9 mouse cellular contexts compared by ENCODE assay signal in the genomic region with DNA sequence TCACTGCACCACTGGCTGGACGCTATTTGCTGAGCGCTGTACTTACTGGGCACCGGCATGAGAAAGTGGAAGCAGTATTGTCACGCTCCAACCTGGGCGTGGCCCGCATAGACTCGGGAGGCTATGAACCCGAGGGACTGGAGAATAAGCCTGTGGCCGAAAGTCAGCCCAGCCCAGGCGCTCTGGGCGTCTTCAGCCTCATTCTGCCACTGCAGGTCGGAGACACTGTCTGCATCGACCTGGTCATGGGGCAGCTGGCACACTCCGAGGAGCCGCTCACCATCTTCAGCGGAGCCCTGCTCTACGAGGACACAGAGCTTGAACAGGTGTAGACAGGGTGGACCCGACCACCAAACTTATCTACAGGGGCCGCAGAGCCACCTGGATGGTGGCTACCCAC. TPM values are rescaled to one million over a fixed set of nuclear protein-coding genes. Genes with fewer than 3 reads are reported as not detected.
DNase-seq lines count a peak whose midpoint lies in the region; ATAC-seq lines count a peak whose summit lies in the region.
"Had no signal": no experiment of that assay in that cellular context is flagged by ENCODE, and none has a peak within 500 bp of the region (broad histone marks: within the 10 kb centered on the region; RNA-seq: fewer than 3 reads in every experiment).

No protein-coding gene starts in this region.

- peak overlapping the region; percentile 79 for H3K4me2 ChIP-seq in heart, embryonic 13.5 days
- H3K4me2 ChIP-seq in limb, embryonic 12.5 days = no peak overlapping the region; the same call in 1 of the 2 replicates
- H3K4me2 ChIP-seq in neural tube, embryonic 15.5 days = peak overlapping the region; percentile 91

- ATAC-seq in heart, embryonic 13.5 days (ENCODE audit: extremely low read depth, insufficient number of reproducible peaks, low FRiP score, low TSS enrichment) = no peak
- ATAC-seq in limb, embryonic 12.5 days (ENCODE audit: insufficient number of reproducible peaks, insufficient read depth, low FRiP score, low TSS enrichment, low read depth) = peak; percentile 7; the same call in 1 of the 2 replicates
- no peak for ATAC-seq in neural tube, embryonic 15.5 days (ENCODE audit: low FRiP score)
- no peak for ATAC-seq in megakaryocyte-erythroid progenitor cell, adult 5-6 weeks (replicated peaks; ENCODE audit: low FRiP score, low TSS enrichment, poor library complexity, severe bottlenecking)

- H3K27me3 ChIP-seq in heart, embryonic 13.5 days (replicated peaks) = peaks cover 2% of the 10 kb centered on the region; the same call in 1 of the 2 replicates
- H3K27me3 ChIP-seq in limb, embryonic 12.5 days = no peaks in the 10 kb centered on the region
- no peaks in the 10 kb centered on the region for H3K27me3 ChIP-seq in neural tube, embryonic 15.5 days (replicated peaks)

- H3K27ac ChIP-seq in heart, embryonic 13.5 days (replicated peaks) = no peak overlapping the region
- peak overlapping the region; percentile 64; the same call in 1 of the 2 replicates for H3K27ac ChIP-seq in limb, embryonic 12.5 days
- no peak overlapping the region for H3K27ac ChIP-seq in neural tube, embryonic 15.5 days (replicated peaks)

- peaks cover 46% of the 10 kb centered on the region for H3K36me3 ChIP-seq in heart, embryonic 13.5 days
- peaks cover 47% of the 10 kb centered on the region for H3K36me3 ChIP-seq in limb, embryonic 12.5 days
- no peaks in the 10 kb centered on the region for H3K36me3 ChIP-seq in neural tube, embryonic 15.5 days

- peak overlapping the region; percentile 61; the same call in 1 of the 2 replicates for H3K9ac ChIP-seq in heart, embryonic 13.5 days
- H3K9ac ChIP-seq in limb, embryonic 12.5 days (replicated peaks) = no peak overlapping the region
- no peak overlapping the region for H3K9ac ChIP-seq in neural tube, embryonic 15.5 days (replicated peaks)

- 61% methylated on average over 19 of the region's 19 CpGs for whole genome bisulfite sequencing in heart, embryonic 13.5 days
- WGBS in limb, embryonic 12.5 days = 68% methylated on average over 19 of the region's 19 CpGs
- WGBS in neural tube, embryonic 15.5 days = 61% methylated on average over 19 of the region's 19 CpGs

- H3K4me1 ChIP-seq in heart, embryonic 13.5 days = peaks cover 54% of the 10 kb centered on the region
- peaks cover 60% of the 10 kb centered on the region for H3K4me1 ChIP-seq in limb, embryonic 12.5 days (replicated peaks)
- peaks cover 37% of the 10 kb centered on the region for H3K4me1 ChIP-seq in neural tube, embryonic 15.5 days

- DNase-seq in layer of hippocampus, adult 11-12 months (ENCODE audit: low spot score) = peak; percentile 40
- DNase-seq in layer of hippocampus, postnatal 25 days (ENCODE audit: extremely low spot score in 1 of 2, low spot score in 1 of 2) = no peak
- no peak for DNase-seq in retina, embryonic 14.5 days (ENCODE audit: low spot score)
- no peak for DNase-seq in right cerebral cortex, postnatal 10 days (ENCODE audit: low spot score in 2 of 2)

- no peaks in the 10 kb centered on the region for H3K9me3 ChIP-seq in heart, embryonic 13.5 days
- no peaks in the 10 kb centered on the region for H3K9me3 ChIP-seq in limb, embryonic 12.5 days
- H3K9me3 ChIP-seq in neural tube, embryonic 15.5 days (replicated peaks) = no peaks in the 10 kb centered on the region

- 0 out of 2 replicates have a peak overlapping the region, but pooled peaks have one; percentile 64 for H3K4me3 ChIP-seq in heart, embryonic 13.5 days
- H3K4me3 ChIP-seq in limb, embryonic 12.5 days (replicated peaks) = 0 out of 2 replicates have a peak overlapping the region, but pooled peaks have one; percentile 46
- no peak overlapping the region for H3K4me3 ChIP-seq in neural tube, embryonic 15.5 days (replicated peaks)

RNA-seq across cellular contexts. Expression of a gene that starts 0.6 kb away (rescaled TPM):
- total RNA-seq in layer of hippocampus, postnatal 25 days (2021) = 10 to 100 TPM; 12.3 to 15.5 TPM
- 10.2 and 11.7 TPM in 2 replicates for polyA plus RNA-seq in heart, embryonic 13.5 days (2015; fragmentation: Nextera tagmentation; extraction: Ambion mirVana)
- polyA plus RNA-seq in limb, embryonic 12.5 days (2016; fragmentation: Nextera tagmentation; extraction: Ambion mirVana) = 11.7 and 14.6 TPM in 2 replicates
- 12.7 and 17.0 TPM in 2 replicates for polyA plus RNA-seq in neural tube, embryonic 15.5 days (2015; fragmentation: Nextera tagmentation; extraction: Ambion mirVana)
- total RNA-seq in megakaryocyte-erythroid progenitor cell, adult 5-6 weeks (2014; fragmentation: Nextera tagmentation) = 80.4 and 113 TPM in 2 replicates
- total RNA-seq in megakaryocyte-erythroid progenitor cell, adult 5-6 weeks (2017) = 64.4 and 90.0 TPM in 2 replicates

RNA-seq across cellular contexts. Expression of a gene that starts 7.4 kb away (rescaled TPM):
- 1 to 10 TPM; 2.5 to 3.4 TPM for total RNA-seq in layer of hippocampus, postnatal 25 days (2021)
- polyA plus RNA-seq in heart, embryonic 13.5 days (2015; fragmentation: Nextera tagmentation; extraction: Ambion mirVana) = 166 and 168 TPM in 2 replicates
- polyA plus RNA-seq in limb, embryonic 12.5 days (2016; fragmentation: Nextera tagmentation; extraction: Ambion mirVana) = 221 and 225 TPM in 2 replicates
- polyA plus RNA-seq in neural tube, embryonic 15.5 days (2015; fragmentation: Nextera tagmentation; extraction: Ambion mirVana) = 24.5 and 52.1 TPM in 2 replicates
- total RNA-seq in megakaryocyte-erythroid progenitor cell, adult 5-6 weeks (2014; fragmentation: Nextera tagmentation) = 13.5 and 18.9 TPM in 2 replicates
- total RNA-seq in megakaryocyte-erythroid progenitor cell, adult 5-6 weeks (2017) = 5.7 and 10.3 TPM in 2 replicates

RNA-seq across cellular contexts. Expression of a gene that starts 13.0 kb away (rescaled TPM):
- 100 to 1,000 TPM in 1 of 2 experiments, 10 to 100 TPM in 1; 92.7 to 101 TPM for total RNA-seq in layer of hippocampus, postnatal 25 days (2021)
- polyA plus RNA-seq in heart, embryonic 13.5 days (2015; fragmentation: Nextera tagmentation; extraction: Ambion mirVana) = 421 and 441 TPM in 2 replicates
- polyA plus RNA-seq in limb, embryonic 12.5 days (2016; fragmentation: Nextera tagmentation; extraction: Ambion mirVana) = 351 and 355 TPM in 2 replicates
- polyA plus RNA-seq in neural tube, embryonic 15.5 days (2015; fragmentation: Nextera tagmentation; extraction: Ambion mirVana) = 244 and 282 TPM in 2 replicates
- total RNA-seq in megakaryocyte-erythroid progenitor cell, adult 5-6 weeks (2014; fragmentation: Nextera tagmentation) = 270 and 300 TPM in 2 replicates
- total RNA-seq in megakaryocyte-erythroid progenitor cell, adult 5-6 weeks (2017) = 278 and 305 TPM in 2 replicates

RNA-seq across cellular contexts. Expression of a gene that starts 24.8 kb away (rescaled TPM):
- total RNA-seq in layer of hippocampus, postnatal 25 days (2021) = 10 to 100 TPM; 14.5 to 16.7 TPM
- 3.9 and 4.7 TPM in 2 replicates for polyA plus RNA-seq in heart, embryonic 13.5 days (2015; fragmentation: Nextera tagmentation; extraction: Ambion mirVana)
- 4.1 and 4.4 TPM in 2 replicates for polyA plus RNA-seq in limb, embryonic 12.5 days (2016; fragmentation: Nextera tagmentation; extraction: Ambion mirVana)
- polyA plus RNA-seq in neural tube, embryonic 15.5 days (2015; fragmentation: Nextera tagmentation; extraction: Ambion mirVana) = 68.9 and 80.2 TPM in 2 replicates
- total RNA-seq in megakaryocyte-erythroid progenitor cell, adult 5-6 weeks (2014; fragmentation: Nextera tagmentation) = 0.35 TPM in 1 of 2 replicates, not detected in the other
- 0.46 TPM in 1 of 2 replicates, not detected in the other for total RNA-seq in megakaryocyte-erythroid progenitor cell, adult 5-6 weeks (2017)
- total RNA-seq: hematopoietic stem cell, adult 5-6 weeks had no signal

RNA-seq across cellular contexts. Expression of a gene that starts 32.1 kb away (rescaled TPM):
- 10 to 100 TPM; 13.0 to 14.5 TPM for total RNA-seq in layer of hippocampus, postnatal 25 days (2021)
- 9.9 and 11.5 TPM in 2 replicates for polyA plus RNA-seq in heart, embryonic 13.5 days (2015; fragmentation: Nextera tagmentation; extraction: Ambion mirVana)
- 35.8 and 42.0 TPM in 2 replicates for polyA plus RNA-seq in limb, embryonic 12.5 days (2016; fragmentation: Nextera tagmentation; extraction: Ambion mirVana)
- polyA plus RNA-seq in neural tube, embryonic 15.5 days (2015; fragmentation: Nextera tagmentation; extraction: Ambion mirVana) = 18.9 and 21.1 TPM in 2 replicates
- total RNA-seq in megakaryocyte-erythroid progenitor cell, adult 5-6 weeks (2014; fragmentation: Nextera tagmentation) = 13.6 and 29.9 TPM in 2 replicates
- total RNA-seq in megakaryocyte-erythroid progenitor cell, adult 5-6 weeks (2017) = 12.1 and 23.3 TPM in 2 replicates
